Mouse (Mus musculus) erythroblast, embryonic 14.5 days (primary cell): ENCODE data around the gene Tasp1. TPM values are rescaled to one million over a fixed set of nuclear protein-coding genes. Genes with fewer than 3 reads are reported as not detected.
A peak's percentile ranks its signal among the peaks of the same experiment; 100 is the strongest.

Experiments
- H3K27me3 ChIP-seq: 2 replicates; pipeline ENCODE4 v1.6.1; 2012; ENCODE audit warnings: inconsistent platforms; ENCODE audit not compliant: control insufficient read depth
- H3K36me3 ChIP-seq: 2 replicates; pipeline ENCODE4 v1.6.1; 2012; ENCODE audit warnings: mild to moderate bottlenecking, inconsistent platforms; ENCODE audit not compliant: control insufficient read depth
- H3K4me1 ChIP-seq: 2 replicates; pipeline ENCODE4 v1.6.1; 2012; ENCODE audit warnings: inconsistent platforms; ENCODE audit not compliant: control insufficient read depth
- H3K4me3 ChIP-seq: replicated peaks from 2 replicates; pipeline ENCODE3; 2012; ENCODE audit warnings: moderate library complexity, mild to moderate bottlenecking, inconsistent platforms
- H3K9me3 ChIP-seq: 2 replicates; pipeline ENCODE4 v1.6.1; 2012; ENCODE audit warnings: low read length, inconsistent platforms, mixed read lengths; ENCODE audit not compliant: control insufficient read depth
- GATA1 ChIP-seq: IDR thresholded peaks from 2 replicates; pipeline ENCODE4 v1.6.1; 2012; ENCODE audit warnings: low read length, inconsistent platforms, mixed read lengths
- TAL1 ChIP-seq: IDR thresholded peaks from 3 replicates; pipeline ENCODE4 v1.6.1; 2012; ENCODE audit warnings: low read length, inconsistent platforms, mixed read lengths
- polyA plus RNA-seq: library from polyadenylated mRNA; stranded (reverse); fragments of >175 nt; gene quantifications from 2 replicates; pipeline ENCODE4 v1.2.3, GENCODE M21; 2012

Gene Tasp1
- polyA plus RNA-seq = 0.09 and 0.10 TPM in 2 replicates

DNA sequence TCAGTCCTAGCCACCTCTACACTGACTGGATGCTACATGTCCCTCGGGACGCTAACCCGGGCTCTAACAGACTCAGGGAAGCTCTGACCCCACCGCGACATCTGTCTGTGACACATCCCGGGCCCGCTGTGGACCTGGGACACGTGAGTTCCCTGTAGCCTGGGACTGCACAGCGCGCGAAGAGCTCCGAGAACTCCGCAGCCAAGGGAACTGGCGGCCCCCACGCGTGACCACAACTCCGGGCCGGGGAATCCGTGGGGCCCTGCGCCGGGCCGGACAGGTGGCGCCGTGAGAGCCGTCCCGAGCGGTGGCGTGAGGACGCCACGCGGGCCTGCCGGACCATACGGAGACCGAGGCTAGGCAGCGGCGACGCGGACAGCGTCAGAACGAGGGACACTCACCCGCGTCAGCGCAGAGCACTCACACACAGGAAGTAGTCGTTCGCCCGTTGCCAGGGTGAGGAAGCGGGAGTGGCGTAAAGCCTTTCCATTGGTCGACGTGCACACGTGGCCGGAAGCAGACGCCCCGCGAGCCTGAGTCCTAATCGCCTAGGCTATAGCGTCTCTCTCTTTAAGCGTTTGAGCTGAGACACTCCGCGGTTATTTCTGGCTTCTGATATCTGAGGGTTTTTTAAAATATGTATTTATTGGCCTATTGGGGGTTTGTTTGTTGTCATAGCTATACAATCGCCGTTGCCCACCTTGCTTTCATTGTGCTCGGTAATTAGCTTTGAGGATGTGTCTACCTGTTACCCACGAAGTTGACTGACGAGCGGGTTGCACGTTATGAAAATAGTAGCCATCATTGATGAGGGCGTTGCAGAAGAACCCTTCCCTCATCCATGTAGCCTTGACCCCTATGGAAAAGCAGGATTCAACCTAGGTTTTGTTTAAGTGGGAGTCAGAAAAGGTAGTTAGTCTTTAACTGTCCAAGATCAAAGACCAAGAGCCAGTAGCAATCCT is at the start of gene Tasp1:
Tasp1 (minus strand) TSS at position 453 of the 962 bp plus-strand sequence.
- Histone ChIP-seq H3K4me1 (peaks cover 43% of the 10 kb centered on the region), H3K36me3 (peaks cover 4% of the 10 kb centered on the region), H3K4me3 (peak within 1 kb of the TSS; percentile 87), H3K27me3 (peaks cover 16% of the 10 kb centered on the region), H3K9me3 (no peaks in the 10 kb centered on the region; the same call in 1 of the 2 replicates)
- TF ChIP-seq TAL1 (no peak), GATA1 (no peak)

DNA sequence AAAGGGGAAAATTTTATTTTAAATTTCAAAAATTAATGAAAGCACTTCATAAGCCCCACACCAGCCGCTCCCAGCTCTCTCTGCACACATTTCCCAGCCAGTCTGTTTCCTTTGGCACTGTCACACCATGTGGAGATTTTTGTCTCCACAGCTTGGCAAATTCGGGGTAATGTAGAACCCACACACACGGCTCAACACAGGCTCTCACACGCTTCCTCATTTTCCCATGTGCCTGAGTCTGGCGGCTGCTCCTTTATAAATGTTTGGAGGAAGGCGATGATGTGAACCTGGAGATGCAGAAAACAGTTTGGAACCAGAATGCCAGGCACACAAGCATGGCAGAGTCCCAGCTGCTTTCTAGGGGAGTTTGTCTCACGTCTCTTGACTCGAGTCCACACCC is 47.2 kb upstream of the Tasp1 start:
- no peaks in the 10 kb centered on the region for H3K36me3 ChIP-seq
- H3K9me3 ChIP-seq = no peaks in the 10 kb centered on the region
- no peaks in the 10 kb centered on the region; the same call in 1 of the 2 replicates for H3K4me1 ChIP-seq
- no peak overlapping the region for H3K4me3 ChIP-seq
- TF ChIP-seq TAL1 (no peak), GATA1 (no peak)
- H3K27me3 ChIP-seq = peaks cover under 1% of the 10 kb centered on the region; the same call in 1 of the 2 replicates

DNA sequence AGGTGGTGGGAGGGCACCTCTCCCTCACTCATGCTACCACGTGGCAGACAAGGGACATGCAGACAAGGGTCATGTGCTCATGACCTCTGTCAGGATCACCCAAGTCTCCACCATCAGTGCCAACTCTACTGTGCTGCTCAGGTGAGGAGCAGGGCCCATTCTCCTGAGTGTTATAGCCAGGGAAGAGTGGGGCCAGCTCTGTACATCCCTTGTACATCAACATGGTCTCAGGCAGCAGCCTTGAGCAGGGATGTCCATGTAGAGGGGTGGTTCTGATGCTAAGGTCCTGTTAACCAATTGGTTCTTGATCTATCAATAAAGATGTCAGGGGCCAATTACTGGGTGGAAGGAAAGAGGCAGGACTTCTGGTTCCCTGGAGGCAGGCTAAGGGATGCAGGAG is 42.3 kb upstream of the Tasp1 start:
- Histone ChIP-seq H3K9me3 (no peaks in the 10 kb centered on the region), H3K4me3 (no peak overlapping the region), H3K4me1 (no peaks in the 10 kb centered on the region; the same call in 1 of the 2 replicates), H3K27me3 (peaks cover 19% of the 10 kb centered on the region), H3K36me3 (no peaks in the 10 kb centered on the region)
- TF ChIP-seq GATA1 = no peak
- TF ChIP-seq TAL1 = no peak

- Histone ChIP-seq H3K9me3 (no peaks in the 10 kb centered on the region), H3K4me1 (no peaks in the 10 kb centered on the region; the same call in 1 of the 2 replicates), H3K27me3 (peaks cover 25% of the 10 kb centered on the region), H3K4me3 (no peak overlapping the region), H3K36me3 (no peaks in the 10 kb centered on the region)
- no peak for TF ChIP-seq GATA1
- no peak for TF ChIP-seq TAL1
Measured at GRCm38 (mm10) chr2:140107641-140108040, 41.0 kb upstream of the Tasp1 start.

- no peak overlapping the region for H3K4me3 ChIP-seq
- no peaks in the 10 kb centered on the region for H3K9me3 ChIP-seq
- peaks cover 30% of the 10 kb centered on the region for H3K27me3 ChIP-seq
- peaks cover 7% of the 10 kb centered on the region for H3K4me1 ChIP-seq
- H3K36me3 ChIP-seq = no peaks in the 10 kb centered on the region
- no peak for TF ChIP-seq GATA1
Measured at GRCm38 (mm10) chr2:140104951-140105350, 38.3 kb upstream of the Tasp1 start.

DNA sequence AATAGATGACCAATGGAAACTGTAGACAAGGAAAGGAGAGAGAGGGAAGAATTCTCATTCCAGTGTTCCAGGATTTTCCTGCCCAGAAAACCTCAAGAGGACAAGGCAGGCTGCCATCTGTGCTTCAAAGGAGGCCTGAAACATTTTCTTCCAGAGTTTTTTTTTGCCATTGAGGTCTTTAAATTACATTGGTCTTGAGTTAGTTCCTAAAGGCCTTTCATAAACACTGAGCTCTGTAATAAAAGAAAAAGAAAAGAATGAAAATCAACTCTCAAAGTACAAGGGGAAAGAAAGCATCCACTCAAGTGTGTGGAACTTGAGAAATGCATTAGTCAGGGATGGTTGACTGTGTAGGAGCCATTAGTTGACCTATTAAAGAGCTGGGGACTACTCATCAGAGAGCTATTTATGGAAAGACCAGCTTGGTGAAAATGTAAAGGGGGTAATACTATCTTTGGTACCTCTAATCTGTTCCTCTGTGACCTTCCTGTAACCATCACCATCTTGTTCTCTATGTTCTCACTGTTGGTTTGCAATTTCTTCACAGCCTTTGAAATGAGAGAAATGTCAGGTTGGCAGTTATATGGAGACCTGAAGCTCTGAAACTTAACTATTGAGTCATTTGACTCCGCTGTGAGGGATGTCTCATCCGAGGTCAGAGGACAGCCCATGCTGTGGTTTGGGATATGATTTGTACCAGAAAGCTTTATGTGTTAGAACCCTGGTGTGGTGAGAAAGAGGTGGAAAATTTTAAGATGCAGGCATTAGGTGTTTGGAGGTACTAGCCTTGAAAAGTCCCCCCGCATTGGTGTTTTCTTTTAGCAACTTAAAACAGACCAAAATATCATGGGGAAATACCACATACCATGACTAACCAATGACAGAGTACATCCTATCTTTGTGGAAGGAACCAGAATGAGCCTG is 34.2 kb upstream of the Tasp1 start:
- Histone ChIP-seq H3K4me1 (peaks cover 36% of the 10 kb centered on the region), H3K27me3 (peaks cover 24% of the 10 kb centered on the region), H3K36me3 (no peaks in the 10 kb centered on the region), H3K9me3 (no peaks in the 10 kb centered on the region), H3K4me3 (no peak overlapping the region)
- no peak for TF ChIP-seq TAL1
- no peak for TF ChIP-seq GATA1

GRCm38 (mm10) chr2:140099971-140100370 is 33.4 kb upstream of the Tasp1 start:
- Histone ChIP-seq H3K36me3 (no peaks in the 10 kb centered on the region), H3K9me3 (no peaks in the 10 kb centered on the region), H3K4me1 (peaks cover 42% of the 10 kb centered on the region), H3K4me3 (no peak overlapping the region), H3K27me3 (peaks cover 19% of the 10 kb centered on the region)
- TF ChIP-seq GATA1 (no peak), TAL1 (no peak)

DNA sequence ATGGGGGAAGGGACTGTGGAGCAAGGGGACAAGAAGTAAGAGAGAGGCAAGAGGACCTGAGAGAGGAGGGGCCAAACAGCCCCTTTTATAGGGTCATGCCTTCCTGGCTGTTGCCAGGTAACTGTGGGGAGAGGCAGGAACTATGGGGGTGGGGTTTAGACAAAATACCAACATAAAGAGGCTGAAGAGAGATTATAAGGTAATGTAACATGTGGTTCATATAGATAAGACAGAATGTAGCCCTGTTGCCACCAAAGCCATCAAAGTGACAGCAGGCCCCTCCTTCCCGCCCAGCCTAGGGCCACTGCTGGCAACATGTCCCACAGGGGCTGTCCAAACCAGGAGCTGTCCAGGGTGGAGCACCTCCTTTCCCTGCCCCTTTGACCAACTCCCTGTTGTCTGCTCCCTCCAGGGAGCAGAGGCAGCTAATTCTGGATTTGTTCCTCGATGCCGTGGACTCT is 30.6 kb upstream of the Tasp1 start:
- Histone ChIP-seq H3K4me3 (peak overlapping the region; percentile 32), H3K27me3 (peaks cover 2% of the 10 kb centered on the region), H3K36me3 (no peaks in the 10 kb centered on the region), H3K9me3 (no peaks in the 10 kb centered on the region), H3K4me1 (peaks cover 44% of the 10 kb centered on the region)
- TF ChIP-seq GATA1 (peak; percentile 81), TAL1 (peak; percentile 82)
